Mouse (Mus musculus) stomach, postnatal 0 days (tissue): ENCODE results near the gene Smarcc2.

Experiments used
- CTCF ChIP-seq: IDR thresholded peaks from 2 replicates; pipeline ENCODE4 v1.5.1; 2016; ENCODE audit warnings: antibody characterized with exemption, low read depth, mild to moderate bottlenecking, moderate library complexity
- EP300 ChIP-seq: optimal IDR thresholded peaks from 2 replicates; pipeline ENCODE3; 2016; ENCODE audit warnings: antibody characterized with exemption

DNA sequence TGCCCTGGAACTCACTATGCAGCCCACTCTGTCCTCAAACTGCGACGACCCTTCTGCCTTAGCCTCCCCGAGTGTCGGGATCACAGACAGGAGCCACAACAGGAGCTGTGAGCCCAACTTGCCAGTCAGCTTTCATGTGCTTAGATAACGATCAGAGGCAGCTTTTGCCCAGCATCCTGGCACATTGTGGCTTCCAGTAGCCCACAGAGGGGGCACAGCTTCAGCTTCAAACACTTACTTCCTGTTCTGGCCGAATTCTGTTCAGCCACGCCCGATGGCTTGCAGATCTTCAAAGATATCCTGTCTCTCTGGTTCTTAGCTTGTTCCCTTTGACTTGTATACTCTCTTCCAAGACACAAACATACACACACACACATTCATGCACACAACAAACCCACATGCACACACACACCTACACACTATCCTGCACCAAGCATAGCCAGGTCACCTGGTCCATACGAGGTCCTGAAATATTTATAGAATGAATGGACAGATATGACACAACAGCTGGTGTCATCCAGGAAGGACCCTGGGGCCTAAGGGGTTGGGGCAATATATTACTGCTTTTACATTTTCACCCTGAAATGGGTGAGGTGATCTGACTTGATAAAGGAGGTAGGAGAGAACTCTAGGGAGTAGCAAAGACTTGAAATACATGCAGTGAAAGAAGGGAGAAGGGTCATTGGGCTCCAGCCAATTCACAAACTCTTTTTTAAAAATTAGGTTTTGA lies 45.8 kb downstream of the Smarcc2 start:
- TF ChIP-seq CTCF, result no peak
- TF ChIP-seq EP300, result no peak
